Mouse (Mus musculus) brain, embryonic 14.5 days (tissue): ENCODE data around the gene Cyp2b19. TPM values are rescaled to one million over a fixed set of nuclear protein-coding genes. Genes with fewer than 3 reads are reported as not detected.

Source experiments
- DNase-seq: peaks from one replicate; pipeline ENCODE4 v3.0.0-alpha.2; 2011; ENCODE audit warnings: low read depth
- CTCF ChIP-seq: fragments of 200-500 bp; IDR thresholded peaks from 2 replicates; pipeline ENCODE4 v1.5.1; 2012; ENCODE audit warnings: inconsistent platforms, mild to moderate bottlenecking, moderate library complexity, borderline replicate concordance; ENCODE audit not compliant: insufficient read depth, insufficient read length; ENCODE audit errors: extremely low read depth
- POLR2A ChIP-seq: fragments of 200-500 bp; IDR thresholded peaks from 2 replicates; pipeline ENCODE4 v1.6.1; 2012; ENCODE audit warnings: mild to moderate bottlenecking, inconsistent platforms, borderline replicate concordance; ENCODE audit not compliant: poor library complexity, insufficient read depth, insufficient read length, severe bottlenecking; ENCODE audit errors: extremely low read depth
- polyA plus RNA-seq: library from polyadenylated mRNA; depleted of rRNA; stranded (reverse); fragments of >200 nt; gene quantifications from 2 replicates; pipeline ENCODE4 v1.2.3, GENCODE M21; 2012; rRNA removed

Gene Cyp2b19
- 0.04 and 0.05 TPM in 2 replicates for polyA plus RNA-seq

DNA sequence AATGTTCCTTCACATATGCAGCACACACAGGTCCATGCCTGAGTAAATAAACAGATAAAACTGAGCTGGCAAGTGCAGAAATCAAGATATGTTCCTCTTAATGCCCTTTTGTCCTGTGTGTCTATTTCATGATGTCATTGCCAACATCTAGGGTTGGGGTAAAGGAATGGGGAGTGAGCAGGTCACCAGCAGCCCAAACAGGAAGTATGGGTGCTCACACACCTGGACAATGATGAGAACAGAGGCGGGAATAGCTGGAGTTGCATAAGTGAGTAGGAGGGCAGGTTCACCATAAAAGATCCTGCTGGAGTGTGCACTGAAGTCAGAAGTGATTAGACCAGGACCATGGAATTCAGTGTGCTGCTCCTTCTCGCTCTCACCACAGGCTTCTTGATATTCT, at the start of gene Cyp2b19:
Cyp2b19 (plus strand) TSS at position 301 of the 400 bp plus-strand sequence.
- no peak for TF ChIP-seq POLR2A
- no peak for TF ChIP-seq CTCF

GRCm38 (mm10) chr7:26711061-26711460, 45.9 kb upstream of the Cyp2b19 start:
- DNase-seq: no peak
- TF ChIP-seq CTCF (no peak), POLR2A (no peak)

More for the DNA sequence above, at the start of gene Cyp2b19:
- no peak for DNase-seq

DNA sequence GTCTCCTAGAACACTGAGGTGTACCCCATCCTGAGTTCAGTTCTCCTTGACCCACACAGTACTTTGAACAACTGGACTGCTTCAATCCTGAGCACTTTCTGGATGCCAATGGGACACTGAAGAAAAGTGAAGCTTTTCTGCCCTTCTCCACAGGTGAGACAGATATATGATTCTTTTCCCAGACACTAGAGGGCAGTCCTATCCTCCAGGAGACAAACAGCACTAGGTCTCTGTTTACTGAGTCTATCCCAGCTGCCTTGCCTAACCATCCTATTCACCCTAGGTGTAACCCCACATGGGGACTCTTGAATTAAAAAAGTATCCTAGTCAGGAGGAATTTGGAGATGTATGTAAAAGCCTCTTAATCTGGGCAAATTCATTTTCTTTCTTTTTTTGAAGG, 18.0 kb upstream of the Cyp2b19 start:
- TF ChIP-seq POLR2A (no peak), CTCF (no peak)
- DNase-seq: no peak

GRCm38 (mm10) chr7:26743948-26744347, 13.0 kb upstream of the Cyp2b19 start:
- TF ChIP-seq POLR2A (no peak), CTCF (no peak)
- no peak for DNase-seq

- no peak for TF ChIP-seq POLR2A
- no peak for TF ChIP-seq CTCF
- no peak for DNase-seq
These were observed 11.5 kb upstream of the Cyp2b19 start for GRCm38 (mm10) chr7:26745486-26745885.

DNA sequence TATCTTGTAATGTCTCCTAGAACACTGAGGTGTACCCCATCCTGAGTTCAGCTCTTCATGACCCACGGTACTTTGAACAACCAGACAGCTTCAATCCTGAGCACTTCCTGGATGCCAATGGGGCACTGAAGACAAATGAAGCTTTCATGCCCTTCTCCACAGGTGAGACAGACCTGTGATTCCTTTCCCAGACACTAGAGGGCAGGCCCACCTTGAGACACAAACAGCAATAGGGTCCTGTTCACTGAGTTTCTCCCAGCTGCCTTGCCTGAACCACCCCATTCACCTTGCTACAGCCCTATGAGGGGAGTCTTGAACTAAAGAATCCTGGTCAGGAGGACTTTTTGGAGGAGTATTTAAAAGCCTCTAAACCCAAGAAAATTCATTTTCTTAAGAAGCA, 10.1 kb downstream of the Cyp2b19 start:
- TF ChIP-seq POLR2A: no peak
- TF ChIP-seq CTCF: peak; percentile 39; the same call in 1 of the 2 replicates
- DNase-seq: no peak

GRCm38 (mm10) chr7:26769881-26770470, 13.0 kb downstream of the Cyp2b19 start:
- no peak for DNase-seq
- TF ChIP-seq POLR2A (no peak), CTCF (no peak)

GRCm38 (mm10) chr7:26772866-26773586, 16.1 kb downstream of the Cyp2b19 start:
- TF ChIP-seq CTCF (no peak), POLR2A (no peak)
- no peak for DNase-seq

DNA sequence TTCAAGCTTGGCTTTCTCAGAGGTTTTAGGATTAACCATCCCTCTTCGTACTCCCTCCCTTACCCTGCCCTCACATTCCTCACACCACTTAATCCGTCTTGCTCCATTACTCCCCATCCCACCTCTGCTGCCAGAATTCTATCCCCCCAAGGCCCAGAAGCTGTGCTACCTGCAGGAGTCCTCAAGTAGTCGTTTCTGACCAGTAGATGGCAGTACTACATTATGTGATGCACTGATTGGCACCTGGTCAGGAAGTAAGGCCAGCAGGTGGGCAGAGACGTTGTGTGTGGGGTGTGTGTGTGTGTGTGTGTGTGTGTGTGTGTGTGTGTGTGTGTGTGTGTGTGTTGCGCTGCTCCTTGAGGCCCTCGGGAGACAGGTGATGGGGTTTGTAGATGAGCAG, 18.9 kb downstream of the Cyp2b19 start:
- peak; percentile 31 for DNase-seq
- TF ChIP-seq CTCF (peak; percentile 46; the same call in 1 of the 2 replicates), POLR2A (no peak)

- TF ChIP-seq CTCF (peak; percentile 28; the same call in 1 of the 2 replicates), POLR2A (no peak)
These were observed 20.9 kb downstream of the Cyp2b19 start for GRCm38 (mm10) chr7:26777806-26778205.

DNA sequence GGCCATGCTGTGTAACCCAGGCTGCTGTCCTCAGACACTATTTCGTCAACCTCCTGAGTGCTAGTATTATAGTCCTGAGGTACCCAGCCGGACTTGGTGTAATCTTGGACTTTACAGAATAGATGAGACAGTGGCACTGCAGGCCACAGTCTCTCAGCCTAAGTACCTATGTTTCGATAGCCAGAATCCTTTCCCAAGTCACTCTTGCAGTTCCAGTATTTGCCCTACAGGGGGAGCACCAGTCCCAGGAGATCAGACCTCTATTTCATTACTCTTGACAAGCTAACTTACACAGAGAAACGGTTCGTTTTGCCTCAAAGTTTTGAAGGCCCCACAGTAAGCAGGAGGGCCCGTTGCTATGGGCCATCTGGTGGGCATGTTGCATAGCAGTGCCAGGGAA, 21.5 kb downstream of the Cyp2b19 start:
- TF ChIP-seq POLR2A (no peak), CTCF (peak; percentile 60; the same call in 1 of the 2 replicates)
- peak; percentile 55 for DNase-seq

More at GRCm38 (mm10) chr7:26777806-26778205, 20.9 kb downstream of the Cyp2b19 start:
- no peak for DNase-seq
